14 mouse cellular contexts compared by ENCODE assay signal in the genomic region with DNA sequence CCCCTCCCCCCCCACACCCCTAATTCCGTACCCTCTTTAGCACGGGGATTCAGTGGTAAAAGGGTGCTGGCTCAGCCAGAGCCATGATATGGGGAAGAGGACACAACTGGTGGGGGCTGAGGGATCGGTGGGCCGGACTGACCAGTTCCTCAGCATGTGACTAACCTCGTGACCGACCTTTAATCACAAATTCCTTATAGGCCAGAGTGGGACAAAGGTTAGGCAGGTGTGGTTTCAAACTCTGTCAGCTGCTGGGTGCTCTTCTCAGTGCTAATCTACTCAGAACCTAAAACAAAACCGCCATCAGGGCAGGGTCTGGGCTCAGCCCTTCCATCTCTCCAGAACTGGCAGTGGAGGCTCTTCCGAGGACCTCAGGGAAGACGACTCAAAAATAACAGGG. TPM values are rescaled to one million over a fixed set of nuclear protein-coding genes. Genes with fewer than 3 reads are reported as not detected.
A peak's percentile ranks its signal among the peaks of the same experiment; 100 is the strongest.
DNase-seq lines count a peak whose midpoint lies in the region; ATAC-seq and TF ChIP-seq lines count a peak whose summit lies in the region.
"Had no signal": no experiment of that assay in that cellular context is flagged by ENCODE, and none has a peak within 500 bp of the region (broad histone marks: within the 10 kb centered on the region; RNA-seq: fewer than 3 reads in every experiment).

No protein-coding gene starts in this region.

- no peak for TF ChIP-seq CTCF in lung, adult 2 months (IDR thresholded peaks at IDR 0.05; ENCODE audit: insufficient read depth, low read length)

- H3K9ac ChIP-seq in liver, embryonic 11.5 days (ENCODE audit: low read depth, low read length): no peak overlapping the region
- no peak overlapping the region for H3K9ac ChIP-seq in neural tube, embryonic 15.5 days (replicated peaks)
- H3K9ac ChIP-seq: heart, embryonic 15.5 days; midbrain, embryonic 12.5 days had no signal

- WGBS in lung, adult 2 months: 59% methylated on average over 9 of the region's 9 CpGs
- 51% methylated on average over 9 of the region's 9 CpGs for WGBS in liver, embryonic 11.5 days
- WGBS in neural tube, embryonic 15.5 days: 74% methylated on average over 9 of the region's 9 CpGs

- ATAC-seq in liver, embryonic 11.5 days (replicated peaks; ENCODE audit: low FRiP score): 0 out of 2 replicates have a peak, but pooled peaks have one; percentile 18
- ATAC-seq in neural tube, embryonic 15.5 days (ENCODE audit: low FRiP score): no peak
- ATAC-seq in megakaryocyte, adult 5-6 weeks (ENCODE audit: poor library complexity, severe bottlenecking): no peak

- H3K4me1 ChIP-seq in lung, adult 2 months (ENCODE audit: control insufficient read depth, insufficient read depth, low read length): peaks cover 3% of the 10 kb centered on the region; the same call in 1 of the 2 replicates
- H3K4me1 ChIP-seq in liver, embryonic 11.5 days (replicated peaks; ENCODE audit: control insufficient read depth, insufficient read depth, low read length): no peaks in the 10 kb centered on the region
- H3K4me1 ChIP-seq in neural tube, embryonic 15.5 days: peaks cover 6% of the 10 kb centered on the region; the same call in 1 of the 2 replicates
- H3K4me1 ChIP-seq: heart, embryonic 15.5 days; midbrain, embryonic 12.5 days had no signal

- H3K27ac ChIP-seq in liver, embryonic 11.5 days (ENCODE audit: low read depth, low read length): peak overlapping the region; percentile 21; the same call in 1 of the 2 replicates
- H3K27ac ChIP-seq in neural tube, embryonic 15.5 days (replicated peaks): no peak overlapping the region
- H3K27ac ChIP-seq: heart, embryonic 15.5 days; midbrain, embryonic 12.5 days had no signal

- H3K36me3 ChIP-seq in liver, embryonic 11.5 days (ENCODE audit: control insufficient read depth, insufficient read depth, low read length): no peaks in the 10 kb centered on the region
- no peaks in the 10 kb centered on the region; the same call in 1 of the 2 replicates for H3K36me3 ChIP-seq in neural tube, embryonic 15.5 days
- H3K36me3 ChIP-seq: heart, embryonic 15.5 days; midbrain, embryonic 12.5 days had no signal

- no peak overlapping the region for H3K4me2 ChIP-seq in liver, embryonic 11.5 days
- H3K4me2 ChIP-seq in neural tube, embryonic 15.5 days: no peak overlapping the region
- H3K4me2 ChIP-seq: heart, embryonic 15.5 days; midbrain, embryonic 12.5 days had no signal

- no peaks in the 10 kb centered on the region for H3K27me3 ChIP-seq in liver, embryonic 11.5 days (replicated peaks; ENCODE audit: control insufficient read depth, insufficient read depth, low read length)
- no peaks in the 10 kb centered on the region for H3K27me3 ChIP-seq in neural tube, embryonic 15.5 days (replicated peaks)
- H3K27me3 ChIP-seq: heart, embryonic 15.5 days; midbrain, embryonic 12.5 days had no signal

- DNase-seq in lung, adult 18-20 months: peak; percentile 47 to 61
- no peak for DNase-seq in lung, adult 2 months
- DNase-seq in kidney, adult 8-10 months: peak; percentile 79 to 88
- DNase-seq in liver, embryonic 11.5 days (ENCODE audit: low spot score): no peak
- DNase-seq in yolk sac, embryonic 10.5 days (ENCODE audit: low spot score): peak; percentile 86
- DNase-seq in adipocyte (ENCODE audit: low spot score): no peak
- DNase-seq: B cell, adult 2 months; cerebellum, adult 9-11 months; thymus, postnatal 14 days had no signal

- TF ChIP-seq POLR2A in lung, adult 2 months (IDR thresholded peaks at IDR 0.05; ENCODE audit: borderline replicate concordance, extremely low read depth, low read depth, low read length): no peak

- H3K4me3 ChIP-seq in lung, adult 2 months (replicated peaks; ENCODE audit: extremely low read depth, low read depth, low read length): no peak overlapping the region
- H3K4me3 ChIP-seq in liver, embryonic 11.5 days (ENCODE audit: low read depth, low read length): no peak overlapping the region
- no peak overlapping the region for H3K4me3 ChIP-seq in neural tube, embryonic 15.5 days (replicated peaks)
- H3K4me3 ChIP-seq: erythroblast, embryonic 14.5 days; heart, embryonic 15.5 days; midbrain, embryonic 12.5 days had no signal

- H3K9me3 ChIP-seq in liver, embryonic 11.5 days (ENCODE audit: control insufficient read depth, low read length): no peaks in the 10 kb centered on the region
- H3K9me3 ChIP-seq in neural tube, embryonic 15.5 days (replicated peaks): no peaks in the 10 kb centered on the region
- H3K9me3 ChIP-seq: heart, embryonic 15.5 days; midbrain, embryonic 12.5 days had no signal

RNA-seq across cellular contexts. Expression of a gene that starts 40.1 kb away (rescaled TPM):
- 23.6 and 29.7 TPM in 2 replicates for polyA plus RNA-seq in lung, adult 2 months (2012; rRNA removed)
- 19.0 and 19.3 TPM in 2 replicates for polyA plus RNA-seq in liver, embryonic 11.5 days (2014; fragmentation: Nextera tagmentation; extraction: Ambion mirVana)
- polyA plus RNA-seq in neural tube, embryonic 15.5 days (2015; fragmentation: Nextera tagmentation; extraction: Ambion mirVana): 15.6 and 26.5 TPM in 2 replicates
- 17.7 and 22.6 TPM in 2 replicates for total RNA-seq in megakaryocyte, adult 5-6 weeks (2015)
- 27.1 and 37.8 TPM in 2 replicates for total RNA-seq in megakaryocyte, adult 5-6 weeks (2017)

Comparison
In these comparisons a context has a peak if more than half of its experiments do, and no peak if none do; other contexts are left out.
1. DNase-seq: peak in lung, adult 18-20 months (2 of 2), kidney, adult 8-10 months (2 of 2) and yolk sac, embryonic 10.5 days (single experiment); none in lung, adult 2 months (single experiment), liver, embryonic 11.5 days (single experiment) and adipocyte (single experiment).